Mouse (Mus musculus): ENCODE measurements around the gene Eftud2. TPM values are rescaled to one million over a fixed set of nuclear protein-coding genes. Genes with fewer than 3 reads are reported as not detected.
A peak's percentile ranks its signal among the peaks of the same experiment; 100 is the strongest.

The Eftud2 gene
- polyA plus RNA-seq, 1 experiment from 2014 or later = 242 TPM

DNA sequence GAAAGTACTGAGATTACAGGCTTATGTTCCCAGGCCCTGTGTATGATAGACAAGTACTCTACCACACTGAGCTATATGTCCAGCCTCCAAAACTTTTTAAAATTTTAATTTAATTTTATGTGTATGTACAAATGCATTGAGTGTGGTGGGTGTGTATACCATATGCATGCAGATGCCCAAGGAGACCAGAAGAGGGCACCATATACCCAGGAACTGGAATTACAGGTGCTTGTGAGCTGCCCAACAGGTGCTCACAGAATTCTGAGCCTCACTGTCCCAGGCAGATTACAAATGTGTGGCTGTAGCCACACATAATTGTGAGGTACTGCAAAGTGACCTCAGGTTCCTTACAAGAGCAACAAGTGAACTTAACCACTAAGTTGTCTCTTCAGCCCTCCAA is 27.0 kb downstream of the Eftud2 start:
- Histone ChIP-seq H3K27me3 (ENCODE audit: insufficient read depth, low read length) (no peaks in the 10 kb centered on the region), H3K9me3 (ENCODE audit: low read depth, low read length) (no peaks in the 10 kb centered on the region), H3K36me3 (ENCODE audit: insufficient read depth) (peaks cover 87% of the 10 kb centered on the region), H3K4me1 (ENCODE audit: insufficient read depth) (no peaks in the 10 kb centered on the region), H3K9ac (no peak overlapping the region), H3K4me2 (no peak overlapping the region), H3K4me3 (ENCODE audit: low read depth, low read length) (no peak overlapping the region), H3K27ac (ENCODE audit: low read depth) (no peak overlapping the region)
- TF ChIP-seq CTCF (IDR thresholded peaks at IDR 0.05; ENCODE audit: low read depth) = peak; percentile 42
- DNase-seq (peak; percentile 35), ATAC-seq (ENCODE audit: insufficient read depth) (no peak)

- Histone ChIP-seq H3K27me3 (ENCODE audit: insufficient read depth, low read length) (no peaks in the 10 kb centered on the region), H3K4me2 (no peak overlapping the region), H3K27ac (ENCODE audit: low read depth) (no peak overlapping the region), H3K9ac (no peak overlapping the region), H3K4me1 (ENCODE audit: insufficient read depth) (no peaks in the 10 kb centered on the region), H3K9me3 (ENCODE audit: low read depth, low read length) (no peaks in the 10 kb centered on the region), H3K36me3 (ENCODE audit: insufficient read depth) (peaks cover 87% of the 10 kb centered on the region), H3K4me3 (ENCODE audit: low read depth, low read length) (no peak overlapping the region)
- WGBS = 61% methylated on average over 5 of the region's 5 CpGs
- DNase-seq (peak; percentile 78), ATAC-seq (ENCODE audit: insufficient read depth) (peak; percentile 44; the same call in 1 of the 2 replicates)
- TF ChIP-seq CTCF (IDR thresholded peaks at IDR 0.05; ENCODE audit: low read depth) = peak; percentile 73
Measured at GRCm38 (mm10) chr11:102851883-102852282, 28.9 kb downstream of the Eftud2 start.

DNA sequence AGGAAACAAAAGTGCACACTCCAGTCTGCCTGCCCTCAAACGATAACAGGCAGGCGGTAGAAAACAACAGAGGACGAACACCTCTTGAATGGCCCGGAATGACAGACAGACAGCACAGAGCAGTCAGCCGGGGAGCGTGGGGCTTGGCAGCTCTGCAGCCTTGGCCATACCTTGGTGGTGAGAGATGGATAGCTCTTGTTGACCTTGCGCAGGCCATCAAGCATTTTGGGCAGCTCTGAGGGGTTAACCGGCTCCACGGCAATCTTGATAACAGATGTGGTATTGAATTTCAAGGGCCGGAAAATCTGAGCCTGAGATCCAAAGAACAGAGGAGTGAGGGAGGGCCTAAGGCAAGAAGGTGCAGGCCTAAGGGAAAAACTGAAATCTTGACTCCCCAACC is 34.9 kb downstream of the Eftud2 start:
- H3K9me3 ChIP-seq (ENCODE audit: low read depth, low read length) = no peaks in the 10 kb centered on the region
- no peak for DNase-seq
- H3K4me1 ChIP-seq (ENCODE audit: insufficient read depth) = no peaks in the 10 kb centered on the region
- no peak for ATAC-seq (ENCODE audit: insufficient read depth)
- H3K9ac ChIP-seq = no peak overlapping the region
- no peak overlapping the region for H3K4me2 ChIP-seq
- peaks cover 98% of the 10 kb centered on the region for H3K36me3 ChIP-seq (ENCODE audit: insufficient read depth)
- TF ChIP-seq CTCF (IDR thresholded peaks at IDR 0.05; ENCODE audit: low read depth) = no peak
- no peaks in the 10 kb centered on the region for H3K27me3 ChIP-seq (ENCODE audit: insufficient read depth, low read length)
- H3K27ac ChIP-seq (ENCODE audit: low read depth) = no peak overlapping the region
- 48% methylated on average over 10 of the region's 10 CpGs for WGBS
- no peak overlapping the region for H3K4me3 ChIP-seq (ENCODE audit: low read depth, low read length)

DNA sequence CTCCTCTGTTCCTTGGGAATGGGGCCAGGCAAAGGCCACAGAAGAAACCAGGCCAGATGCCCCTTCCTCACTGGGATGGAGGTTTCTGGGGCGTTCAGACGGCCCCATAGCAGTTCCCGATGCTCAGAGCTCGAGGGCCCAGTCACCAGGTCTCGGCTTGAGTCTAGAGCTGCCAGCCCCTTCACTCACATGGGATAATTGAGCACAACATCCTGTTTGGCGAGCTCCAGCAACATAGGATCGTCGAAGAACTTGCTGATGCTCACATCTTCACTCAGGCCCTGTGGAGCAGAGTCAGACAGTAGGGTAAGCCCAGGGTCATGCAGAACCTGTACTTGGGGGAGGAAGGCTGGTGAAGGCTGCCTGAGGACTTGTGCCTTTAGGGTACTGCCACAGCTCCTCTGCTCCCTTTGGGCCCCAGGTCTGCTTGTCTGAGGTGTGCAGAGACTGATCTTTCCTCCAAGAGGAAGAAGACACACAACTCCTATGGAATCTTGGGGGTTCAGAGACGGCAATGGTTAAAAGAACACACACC is 42.1 kb downstream of the Eftud2 start:
- Histone ChIP-seq H3K9me3 (ENCODE audit: low read depth, low read length) (no peaks in the 10 kb centered on the region), H3K9ac (no peak overlapping the region), H3K4me1 (ENCODE audit: insufficient read depth) (no peaks in the 10 kb centered on the region), H3K4me2 (no peak overlapping the region), H3K36me3 (ENCODE audit: insufficient read depth) (peaks cover 76% of the 10 kb centered on the region), H3K27ac (ENCODE audit: low read depth) (no peak overlapping the region), H3K27me3 (ENCODE audit: insufficient read depth, low read length) (no peaks in the 10 kb centered on the region), H3K4me3 (ENCODE audit: low read depth, low read length) (no peak overlapping the region)
- no peak for TF ChIP-seq CTCF (IDR thresholded peaks at IDR 0.05; ENCODE audit: low read depth)
- DNase-seq = no peak
- WGBS = 84% methylated on average over 9 of the region's 9 CpGs
- ATAC-seq (ENCODE audit: insufficient read depth) = no peak

DNA sequence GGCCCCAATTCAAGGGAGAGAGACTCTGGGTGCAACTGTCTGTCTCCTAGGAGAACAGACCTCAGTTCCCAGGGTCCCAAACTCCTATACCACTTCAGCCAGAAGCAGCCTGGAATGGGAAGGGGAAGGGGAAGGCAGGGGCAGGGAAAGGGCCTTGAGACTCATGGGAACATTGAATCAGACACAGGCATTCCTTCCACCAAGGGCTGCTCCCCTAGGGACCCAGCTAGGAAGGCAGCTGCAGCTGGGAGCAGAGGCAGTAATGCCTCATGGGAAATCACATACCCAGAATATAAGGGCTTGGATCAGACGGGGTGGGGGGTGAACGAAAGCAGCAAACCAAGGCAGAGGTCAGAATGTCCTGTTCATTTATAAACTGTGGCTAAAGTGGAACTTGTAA is 42.7 kb downstream of the Eftud2 start:
- Histone ChIP-seq H3K27me3 (ENCODE audit: insufficient read depth, low read length) (no peaks in the 10 kb centered on the region), H3K4me3 (ENCODE audit: low read depth, low read length) (no peak overlapping the region), H3K4me1 (ENCODE audit: insufficient read depth) (no peaks in the 10 kb centered on the region), H3K36me3 (ENCODE audit: insufficient read depth) (peaks cover 71% of the 10 kb centered on the region), H3K9ac (no peak overlapping the region), H3K9me3 (ENCODE audit: low read depth, low read length) (no peaks in the 10 kb centered on the region), H3K4me2 (no peak overlapping the region), H3K27ac (ENCODE audit: low read depth) (no peak overlapping the region)
- TF ChIP-seq CTCF (IDR thresholded peaks at IDR 0.05; ENCODE audit: low read depth) = no peak
- no peak for ATAC-seq (ENCODE audit: insufficient read depth)
- 74% methylated on average over 2 of the region's 2 CpGs for WGBS
- DNase-seq = no peak

DNA sequence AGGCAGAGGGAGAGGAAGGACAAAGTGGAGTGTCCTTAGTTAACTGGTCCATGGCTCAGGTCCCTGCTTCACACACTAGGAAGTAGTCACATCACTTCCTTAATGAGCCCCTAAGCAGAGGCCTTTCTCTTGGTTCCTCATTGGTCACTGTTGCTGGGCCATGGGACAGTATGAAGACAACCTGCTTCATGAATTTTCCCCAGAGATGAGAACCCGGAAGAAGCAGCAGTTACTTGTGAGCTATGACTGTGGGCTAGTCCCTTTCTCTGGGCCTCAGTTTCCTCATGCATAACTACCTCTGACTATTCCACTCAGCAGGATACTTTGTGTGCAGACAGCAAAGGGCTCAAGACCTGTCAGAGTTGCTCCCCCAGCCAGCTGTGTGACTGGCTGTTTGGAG is 43.4 kb downstream of the Eftud2 start:
- Histone ChIP-seq H3K27ac (ENCODE audit: low read depth) (peak overlapping the region; percentile 2; the same call in 1 of the 2 replicates), H3K27me3 (ENCODE audit: insufficient read depth, low read length) (no peaks in the 10 kb centered on the region), H3K9ac (no peak overlapping the region), H3K36me3 (ENCODE audit: insufficient read depth) (peaks cover 63% of the 10 kb centered on the region), H3K9me3 (ENCODE audit: low read depth, low read length) (no peaks in the 10 kb centered on the region), H3K4me1 (ENCODE audit: insufficient read depth) (no peaks in the 10 kb centered on the region), H3K4me3 (ENCODE audit: low read depth, low read length) (no peak overlapping the region), H3K4me2 (no peak overlapping the region)
- 94% methylated on average over 1 of the region's 1 CpGs for WGBS
- TF ChIP-seq CTCF (IDR thresholded peaks at IDR 0.05; ENCODE audit: low read depth) = no peak
- DNase-seq (no peak), ATAC-seq (ENCODE audit: insufficient read depth) (no peak)

GRCm38 (mm10) chr11:102836146-102836545 is 44.6 kb downstream of the Eftud2 start:
- 81% methylated on average over 9 of the region's 9 CpGs for WGBS
- Histone ChIP-seq H3K27ac (ENCODE audit: low read depth) (no peak overlapping the region), H3K9ac (no peak overlapping the region), H3K4me3 (ENCODE audit: low read depth, low read length) (no peak overlapping the region), H3K27me3 (ENCODE audit: insufficient read depth, low read length) (no peaks in the 10 kb centered on the region), H3K36me3 (ENCODE audit: insufficient read depth) (peaks cover 51% of the 10 kb centered on the region), H3K9me3 (ENCODE audit: low read depth, low read length) (no peaks in the 10 kb centered on the region), H3K4me2 (no peak overlapping the region), H3K4me1 (ENCODE audit: insufficient read depth) (no peaks in the 10 kb centered on the region)
- no peak for TF ChIP-seq CTCF (IDR thresholded peaks at IDR 0.05; ENCODE audit: low read depth)
- no peak for ATAC-seq (ENCODE audit: insufficient read depth)
- no peak for DNase-seq

DNA sequence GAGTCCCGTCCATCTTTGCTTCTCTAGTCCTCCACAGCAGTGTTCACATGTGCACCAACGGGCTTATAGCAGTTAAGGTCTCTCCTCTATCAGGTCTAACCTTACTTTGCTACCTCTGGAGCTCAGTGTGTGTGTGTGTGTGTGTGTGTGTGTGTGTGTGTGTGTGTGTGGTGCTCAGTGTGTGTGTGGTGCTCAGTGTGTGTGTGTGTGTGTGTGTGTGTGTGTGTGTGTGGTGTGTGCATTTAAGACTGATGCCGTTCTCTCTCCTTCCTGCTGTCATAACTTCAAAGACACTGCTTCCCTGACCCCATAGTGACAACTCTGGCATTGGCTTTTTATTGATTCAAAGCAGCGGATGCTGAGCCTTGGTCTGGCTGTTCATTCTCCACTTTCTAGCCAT is 45.2 kb downstream of the Eftud2 start, which contains the start of gene Higd1b:
Higd1b (plus strand) TSS at position 301 of the 400 bp plus-strand sequence.
- no peaks in the 10 kb centered on the region for H3K9me3 ChIP-seq (ENCODE audit: low read depth, low read length)
- no peak for DNase-seq
- no peak within 1 kb of the TSS for H3K9ac ChIP-seq
- no peak for TF ChIP-seq CTCF (IDR thresholded peaks at IDR 0.05; ENCODE audit: low read depth)
- no peak within 1 kb of the TSS for H3K4me3 ChIP-seq (ENCODE audit: low read depth, low read length)
- H3K27me3 ChIP-seq (ENCODE audit: insufficient read depth, low read length) = no peaks in the 10 kb centered on the region
- no peak within 1 kb of the TSS for H3K27ac ChIP-seq (ENCODE audit: low read depth)
- ATAC-seq (ENCODE audit: insufficient read depth) = no peak
- 46% methylated on average over 4 of the region's 4 CpGs for WGBS
- H3K36me3 ChIP-seq (ENCODE audit: insufficient read depth) = peaks cover 46% of the 10 kb centered on the region
- no peak within 1 kb of the TSS for H3K4me2 ChIP-seq
- no peaks in the 10 kb centered on the region for H3K4me1 ChIP-seq (ENCODE audit: insufficient read depth)
